Mouse (Mus musculus) CH12F3 (cell line): ENCODE measurements around the gene Dapk3.
"Not testable (repeated sequence)": the region's sequence is repeated elsewhere in the genome, so short reads cannot be mapped to it uniquely, and the experiment has no call there.

ENCODE experiments used
- in situ Hi-C: fragments of 300-500 bp; cut with MboI; formaldehyde crosslinking; loops from 2 replicates; pipeline ENCODE4 v1.14.3; 2020; ENCODE audit warnings: low sequenced_read_pairs

Dapk3 gene

DNA sequence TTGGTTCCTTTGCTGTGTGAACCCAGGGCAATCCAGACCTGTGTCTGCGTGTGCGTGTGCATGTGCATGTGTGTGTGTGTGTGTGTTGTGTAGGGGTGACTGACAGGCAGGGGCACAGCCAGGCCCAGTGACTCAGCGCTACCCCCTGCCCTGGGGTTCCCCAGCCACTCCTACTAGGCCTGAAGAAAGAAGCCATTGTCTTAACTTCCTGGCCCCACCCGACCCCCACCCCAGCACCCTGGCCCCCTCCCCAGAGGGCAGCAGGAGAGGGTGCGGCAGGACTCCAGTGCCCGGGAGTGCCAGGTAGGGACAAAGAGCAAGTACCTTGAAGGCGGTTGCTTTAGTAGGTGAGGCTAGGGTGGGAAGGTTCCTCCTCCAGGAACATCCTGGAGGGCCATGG, 37.0 kb upstream of the Dapk3 start:
- in situ Hi-C loops = no loop called here

DNA sequence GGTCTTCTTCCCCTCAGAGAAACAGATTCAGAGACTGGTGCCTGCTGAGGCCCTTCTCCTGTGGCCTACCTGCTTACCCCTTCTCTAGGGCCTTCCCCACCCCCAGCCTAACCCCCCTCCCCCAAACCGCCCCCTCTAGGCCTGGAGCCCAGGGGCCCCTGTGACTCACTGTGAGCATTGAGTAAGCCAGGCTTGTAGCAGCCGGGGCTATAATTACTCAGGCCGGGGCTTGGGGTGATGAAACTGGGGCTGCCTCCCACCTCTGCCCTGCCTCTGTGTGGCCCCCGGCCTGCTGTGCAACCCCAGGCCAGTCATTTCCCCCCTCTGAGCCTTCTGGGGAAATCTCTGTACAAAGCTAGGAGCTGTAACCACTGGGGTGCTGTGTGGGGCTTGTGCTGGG, 36.5 kb upstream of the Dapk3 start:
- in situ Hi-C loops = no loop called here

DNA sequence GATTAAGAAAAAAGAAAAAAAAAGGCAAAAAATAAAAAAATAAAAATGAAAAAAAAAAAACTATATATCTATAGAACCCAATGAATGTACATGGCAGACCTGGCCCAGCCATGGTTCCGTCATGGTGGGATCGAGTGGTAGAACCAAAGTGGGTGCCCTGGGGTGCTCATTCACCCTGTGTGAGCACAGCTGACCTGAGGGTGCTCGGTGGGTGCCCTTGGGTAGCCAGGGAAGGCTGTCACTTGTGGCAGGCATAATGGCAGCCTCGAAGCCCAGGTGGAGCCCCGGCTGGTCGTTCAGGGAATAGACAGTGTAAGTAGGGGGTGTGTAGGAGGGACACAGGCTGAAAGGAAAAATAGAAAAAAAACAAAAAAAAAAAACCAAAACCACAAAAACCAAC, 31.5 kb upstream of the Dapk3 start:
- in situ Hi-C loops = no loop called here

DNA sequence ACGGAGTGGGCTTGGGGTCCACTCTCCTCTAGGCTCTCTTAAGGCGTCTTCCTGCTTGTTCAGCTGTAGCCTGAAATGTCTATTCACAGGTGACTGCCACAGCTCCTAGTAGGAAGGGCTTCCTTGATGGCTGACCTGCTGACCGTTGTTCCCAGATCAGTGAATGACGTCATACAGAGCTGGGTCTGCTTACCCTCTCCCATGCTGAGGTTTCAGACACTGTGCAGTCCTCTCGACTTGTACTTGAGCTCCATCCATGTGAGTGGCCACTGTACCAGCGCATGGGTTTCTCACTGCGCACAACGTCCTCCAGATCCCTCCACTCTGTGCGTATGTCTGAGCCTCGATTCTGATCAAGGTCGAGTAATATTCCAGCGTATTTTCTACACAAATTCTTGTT, 30.2 kb upstream of the Dapk3 start:
- in situ Hi-C loops = no loop called here

DNA sequence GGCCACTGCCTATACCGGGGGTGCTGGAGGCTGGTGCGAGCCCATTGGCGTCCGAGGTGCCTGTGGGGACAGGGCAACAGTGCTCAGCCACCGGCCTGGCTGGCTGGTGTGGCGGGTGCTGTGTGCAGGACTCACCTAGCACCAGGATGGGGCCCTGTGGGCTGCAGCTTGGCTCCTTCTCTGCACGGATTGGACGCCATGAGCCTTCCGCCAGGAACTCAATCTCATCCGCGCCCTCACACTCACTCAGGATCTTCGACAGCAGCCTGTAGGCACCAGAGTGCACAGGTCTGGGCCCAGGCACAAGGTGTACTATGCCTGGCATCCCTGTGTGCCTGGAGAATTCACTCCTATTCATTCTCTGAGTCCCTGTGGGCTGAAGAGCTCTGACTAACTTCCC, 28.5 kb upstream of the Dapk3 start:
- in situ Hi-C loops = no loop called here

DNA sequence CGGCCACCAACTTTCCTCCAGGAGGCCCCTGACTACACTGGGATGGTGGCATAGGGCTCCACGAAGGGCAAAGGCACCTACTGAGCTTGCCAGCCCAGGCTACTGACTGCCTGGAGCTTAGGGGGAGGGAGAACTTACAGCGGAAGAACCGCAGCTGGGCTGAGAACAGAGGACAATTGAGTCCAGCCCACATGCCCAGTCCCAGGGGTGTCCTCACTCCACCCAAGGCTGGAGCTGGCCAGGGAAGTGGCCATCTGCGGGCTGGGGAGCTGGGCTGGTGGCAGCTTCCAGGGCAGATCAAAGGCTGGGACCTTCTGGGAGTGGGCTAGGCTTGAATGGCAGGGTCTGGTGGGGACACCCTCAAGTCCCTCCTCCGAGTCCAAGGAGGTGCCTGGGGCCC, 28.1 kb upstream of the Dapk3 start:
- in situ Hi-C loops = no loop called here

DNA sequence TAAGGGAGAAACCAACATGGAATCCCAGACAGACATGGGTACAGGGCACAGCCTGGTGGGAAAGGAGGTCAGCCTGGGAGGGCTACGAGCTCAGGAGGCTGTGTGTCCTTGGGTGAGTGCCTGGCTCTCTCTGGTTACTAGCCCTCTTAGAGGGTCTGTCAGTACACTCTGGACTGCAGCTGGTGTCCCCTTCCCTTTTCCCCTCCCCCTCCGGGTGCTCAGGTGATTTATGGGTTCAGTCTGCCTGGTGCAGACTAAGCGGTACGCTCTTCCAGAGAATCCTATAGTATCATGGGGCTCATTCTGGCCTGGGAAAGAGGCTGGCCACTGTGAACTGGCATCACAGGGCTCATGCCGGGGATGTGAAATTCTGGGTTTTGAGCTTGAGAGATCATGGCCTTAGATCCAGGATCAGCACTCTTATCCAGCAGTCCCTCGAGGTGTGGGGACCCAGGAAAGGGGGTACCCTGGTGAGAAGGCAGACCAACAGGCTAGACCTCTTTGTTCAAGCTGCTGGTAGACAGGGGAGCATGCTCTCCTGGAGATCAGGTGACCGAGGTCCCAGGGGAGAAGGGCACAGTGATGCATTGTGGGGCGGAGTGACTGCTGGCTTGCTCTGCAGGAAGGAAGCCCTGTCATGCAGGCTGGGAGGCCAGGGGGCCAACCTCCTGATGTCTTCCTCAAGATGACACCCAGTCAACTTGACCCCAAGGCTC, 21.0 kb upstream of the Dapk3 start:
- in situ Hi-C loops = no loop called here

DNA sequence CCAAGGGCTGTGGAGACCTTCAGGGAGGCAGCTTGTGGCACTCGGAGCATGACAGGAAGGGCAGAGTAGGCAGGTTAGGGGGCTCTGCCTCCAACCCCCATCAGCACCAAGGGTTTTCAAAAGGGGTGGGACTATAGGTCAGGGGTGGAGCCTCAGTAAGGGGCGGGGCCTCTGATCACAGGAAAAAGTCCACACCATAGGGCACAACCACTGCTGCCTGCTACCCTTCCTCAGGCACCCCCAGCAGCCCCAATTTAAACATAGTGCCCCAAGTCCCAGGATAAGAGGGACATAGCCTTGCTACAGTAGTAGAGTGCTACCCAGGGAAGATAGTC, 20.5 kb upstream of the Dapk3 start:
- in situ Hi-C loops = no loop called here

DNA sequence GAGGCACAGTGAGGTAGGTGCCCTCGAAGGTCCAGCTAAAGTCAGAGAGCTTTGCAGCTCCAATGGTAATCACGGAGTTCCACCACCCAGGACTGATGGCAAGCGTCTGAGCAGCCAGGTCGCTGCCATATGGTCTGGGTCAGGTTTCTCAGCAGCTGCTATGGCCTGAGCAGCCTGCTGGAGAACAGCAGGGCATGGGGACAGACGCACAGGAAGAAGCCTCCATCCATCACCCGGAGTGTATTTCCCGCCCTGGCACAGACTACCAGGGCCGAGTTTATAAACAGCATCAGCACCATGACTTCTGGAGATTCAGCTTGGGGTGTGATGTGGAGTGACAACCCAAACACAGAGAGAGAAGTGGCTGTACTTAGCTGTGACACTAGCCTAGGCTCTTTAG, 17.7 kb upstream of the Dapk3 start:
- in situ Hi-C loops = no loop called here

DNA sequence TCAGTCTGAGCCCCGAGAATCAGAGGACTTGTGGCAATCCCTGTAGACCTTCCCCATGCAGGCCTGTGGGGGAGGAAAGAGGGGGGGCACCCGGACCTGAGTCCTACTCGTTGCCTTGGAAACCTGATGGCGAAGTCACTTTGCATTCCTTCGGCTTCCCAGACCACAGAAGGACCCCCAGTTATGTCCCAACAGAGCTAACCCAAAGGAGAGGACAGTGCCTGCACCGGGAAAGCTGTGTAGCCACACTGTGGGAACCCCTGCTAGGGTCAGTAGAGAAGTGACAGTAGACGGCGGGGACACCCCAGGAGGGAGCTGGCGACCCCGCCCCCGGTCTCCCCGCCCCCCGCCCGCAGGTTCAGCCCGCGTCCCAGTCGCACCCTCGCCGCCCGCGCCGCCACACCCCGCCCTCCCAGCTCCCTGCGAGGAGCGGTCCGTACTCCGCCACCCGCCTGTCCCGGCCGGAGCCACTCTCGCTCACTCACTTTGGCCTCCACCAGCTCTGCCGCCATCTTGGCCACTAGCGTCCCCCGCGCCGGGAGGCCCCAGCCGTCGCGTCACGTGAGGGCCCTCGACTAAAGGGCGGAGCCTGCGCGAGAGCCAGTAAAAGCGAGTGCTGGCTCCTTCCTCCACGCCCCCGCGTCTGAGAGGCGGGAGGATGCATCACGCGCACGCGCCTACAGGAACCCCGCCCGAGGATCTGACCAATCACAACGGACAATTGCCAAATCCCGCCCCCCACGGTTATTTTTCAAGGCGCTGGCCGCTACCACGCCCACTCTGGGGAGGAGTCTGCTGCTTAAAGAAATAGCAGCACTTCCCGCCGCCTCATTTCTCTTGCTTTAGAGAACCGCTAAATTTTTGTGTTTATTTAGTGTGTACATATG, 15.4 kb upstream of the Dapk3 start, which contains the start of gene Pias4:
Gene Pias4, minus strand, starts transcription at position 724 of the 887 bp plus-strand sequence.
- in situ Hi-C loops = no loop called here

DNA sequence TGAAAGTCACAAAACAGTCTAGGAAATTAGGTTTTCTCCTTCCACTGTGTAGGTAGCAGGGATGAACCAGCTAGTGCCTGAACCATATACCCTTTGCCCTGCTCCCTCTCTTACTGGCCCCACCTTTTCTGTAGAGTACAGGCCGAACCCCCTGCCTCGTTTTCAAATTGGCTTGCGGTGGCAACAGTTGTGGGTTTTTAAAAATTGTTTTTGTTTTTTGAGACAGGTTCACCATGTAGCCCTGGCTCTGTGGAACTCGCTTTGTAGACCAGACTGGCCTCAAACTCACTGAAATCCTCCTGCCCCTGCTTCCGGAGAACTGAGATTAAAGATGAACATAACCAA, 14.7 kb upstream of the Dapk3 start:
- in situ Hi-C loops = no loop called here

DNA sequence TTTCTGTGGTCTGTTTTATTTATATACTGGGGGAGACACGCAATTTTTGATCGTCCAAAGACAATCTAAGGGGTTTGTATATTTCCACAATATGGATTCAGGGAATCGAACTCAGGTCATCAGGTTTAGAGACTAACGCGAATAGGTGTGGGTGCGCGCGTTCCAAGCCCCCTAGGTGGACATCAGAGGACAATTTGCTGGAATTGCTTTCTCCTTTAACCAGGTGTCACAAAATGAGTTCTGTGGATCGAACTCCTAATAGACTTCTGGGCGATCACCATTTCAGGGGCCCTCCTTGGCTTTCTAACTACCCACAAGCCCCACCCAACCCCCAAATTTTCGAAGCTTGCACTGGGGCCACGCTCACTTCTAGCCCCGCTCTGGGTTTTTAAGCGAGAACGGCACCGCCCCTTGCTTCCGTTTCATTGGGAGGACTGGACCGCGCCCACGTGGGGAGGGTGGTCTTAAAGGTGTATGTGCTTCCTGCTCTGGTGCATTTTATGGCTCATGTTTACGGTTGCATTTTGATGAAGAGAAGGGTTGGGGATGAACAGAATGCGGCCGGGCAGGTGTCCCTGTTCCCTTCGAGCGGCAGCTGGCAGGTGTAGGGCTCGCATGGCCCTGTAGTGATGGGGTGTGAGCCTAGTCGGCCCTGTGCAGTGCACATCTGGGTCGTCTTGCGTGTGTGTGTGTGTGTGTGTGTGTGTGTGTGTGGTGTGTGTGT, 14.1 kb upstream of the Dapk3 start:
- in situ Hi-C loops = no loop called here

DNA sequence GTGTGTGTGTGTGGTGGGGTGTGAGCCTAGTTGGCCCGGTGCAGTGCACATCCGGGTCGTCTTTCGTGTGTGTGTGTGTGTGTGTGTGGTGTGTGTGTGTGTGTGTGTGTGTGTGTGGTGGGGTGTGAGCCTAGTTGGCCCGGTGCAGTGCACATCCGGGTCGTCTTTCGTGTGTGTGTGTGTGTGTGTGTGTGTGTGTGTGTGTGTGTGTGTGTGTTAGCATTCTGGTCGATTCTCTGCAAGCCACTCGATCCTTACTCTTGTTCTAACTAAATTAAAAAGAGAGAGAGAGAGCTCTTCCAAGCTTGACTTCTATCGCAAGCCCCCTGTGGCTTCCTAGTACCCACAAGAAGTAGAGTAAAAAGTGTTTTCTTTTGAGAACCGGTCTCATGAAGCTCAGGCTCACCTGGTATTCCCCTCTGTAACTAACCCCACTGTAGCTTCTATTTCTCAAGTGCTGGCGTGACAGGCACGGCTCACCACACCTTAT, 13.3 kb upstream of the Dapk3 start:
- in situ Hi-C loops = not testable (repeated sequence)

DNA sequence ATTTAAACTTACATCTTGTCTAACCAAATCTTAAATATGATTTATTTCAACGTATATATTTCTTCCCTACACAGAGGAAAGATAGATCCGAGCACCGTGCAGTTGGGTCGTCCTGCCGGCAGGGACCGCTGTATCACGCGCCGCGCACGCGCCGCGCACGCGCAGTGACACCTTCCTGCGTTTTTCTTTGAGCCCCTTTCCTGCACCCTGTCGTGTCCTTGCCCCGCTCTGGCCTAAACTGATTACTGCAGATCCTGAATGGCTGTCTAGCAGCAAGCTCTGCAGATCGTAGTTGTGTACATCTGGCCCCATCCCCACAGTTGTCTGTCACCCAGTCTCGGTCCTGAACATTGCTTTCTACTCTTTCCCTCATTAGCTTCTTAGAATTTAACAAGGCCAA, 9.7 kb upstream of the Dapk3 start:
- in situ Hi-C loops = no loop called here

DNA sequence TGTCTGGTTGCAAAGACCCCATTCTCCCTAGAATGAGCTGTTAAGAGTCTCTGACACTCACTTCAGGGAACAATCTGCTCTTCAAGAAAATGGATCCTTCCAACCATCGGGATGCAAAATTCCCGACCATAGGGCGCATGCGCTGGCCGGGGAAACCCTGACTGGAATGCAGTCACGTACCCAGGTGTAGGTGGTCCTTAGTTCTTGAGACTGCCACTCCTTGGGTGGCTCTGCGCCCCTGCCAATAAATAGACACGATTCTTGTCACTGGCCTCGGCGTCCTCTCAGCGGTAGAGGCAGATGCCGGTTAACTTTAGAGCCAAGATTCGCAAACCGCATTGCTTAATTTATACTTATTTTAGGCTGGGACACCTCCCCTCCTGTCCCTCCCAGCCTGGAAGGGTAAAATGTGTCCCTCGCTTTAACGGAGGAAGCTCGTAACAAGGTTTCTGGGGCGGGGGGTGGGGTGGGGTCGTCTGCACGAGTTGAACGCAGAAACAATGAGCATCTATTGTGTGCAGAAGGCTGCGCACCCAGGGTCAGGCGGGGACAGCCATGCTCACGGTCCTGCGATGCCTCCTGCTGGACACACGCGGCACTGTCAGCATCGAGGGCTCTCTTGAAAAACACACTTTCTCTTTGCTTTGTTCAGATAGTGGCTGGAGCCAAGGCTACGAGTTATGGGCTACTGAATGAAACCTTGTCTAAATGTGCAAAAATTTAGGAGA, 8.0 kb upstream of the Dapk3 start:
- in situ Hi-C loops = no loop called here

DNA sequence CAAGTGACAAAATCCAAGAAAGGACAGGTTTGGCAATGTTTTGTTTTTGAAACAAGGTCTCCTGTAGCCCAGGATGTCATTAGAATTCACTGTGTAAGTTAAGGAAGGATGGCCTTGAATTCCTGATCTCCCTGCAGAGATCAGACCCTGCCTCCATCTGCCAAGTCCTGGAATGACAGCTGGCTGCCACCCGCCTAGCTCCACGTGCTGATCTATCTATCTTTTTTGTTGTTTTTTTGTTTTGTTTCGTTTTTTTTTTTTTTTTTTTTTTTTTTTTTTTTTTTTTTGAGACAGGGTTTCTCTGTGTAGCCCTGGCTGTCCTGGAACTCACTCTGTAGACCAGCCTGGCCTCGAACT, 7.5 kb upstream of the Dapk3 start:
- in situ Hi-C loops = not testable (repeated sequence)

DNA sequence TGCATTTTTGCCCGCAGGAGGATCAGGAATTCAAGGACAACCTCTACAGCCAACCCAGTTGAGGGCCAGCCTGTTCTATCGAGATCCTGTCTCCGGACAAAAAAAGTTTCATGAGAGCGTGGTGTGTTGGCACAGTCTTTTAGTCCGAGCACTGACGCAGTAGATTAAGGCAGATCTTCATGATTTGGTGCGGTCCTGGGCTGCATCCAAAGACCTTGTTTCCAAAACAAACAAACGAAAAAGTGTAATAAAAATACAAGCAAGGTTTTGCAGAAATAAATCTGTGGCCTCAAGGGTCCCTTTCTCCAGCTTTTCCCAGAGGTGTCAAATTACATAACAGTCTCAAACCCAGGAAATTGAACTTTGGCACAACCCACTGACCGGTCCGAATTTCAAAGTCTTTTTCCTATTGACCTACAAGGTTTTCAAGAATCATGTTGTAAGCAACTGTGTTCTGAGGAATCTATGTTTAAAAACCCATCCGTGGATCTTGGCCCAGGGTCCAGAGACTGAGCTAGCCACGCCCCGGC, 6.8 kb upstream of the Dapk3 start:
- in situ Hi-C loops = no loop called here

DNA sequence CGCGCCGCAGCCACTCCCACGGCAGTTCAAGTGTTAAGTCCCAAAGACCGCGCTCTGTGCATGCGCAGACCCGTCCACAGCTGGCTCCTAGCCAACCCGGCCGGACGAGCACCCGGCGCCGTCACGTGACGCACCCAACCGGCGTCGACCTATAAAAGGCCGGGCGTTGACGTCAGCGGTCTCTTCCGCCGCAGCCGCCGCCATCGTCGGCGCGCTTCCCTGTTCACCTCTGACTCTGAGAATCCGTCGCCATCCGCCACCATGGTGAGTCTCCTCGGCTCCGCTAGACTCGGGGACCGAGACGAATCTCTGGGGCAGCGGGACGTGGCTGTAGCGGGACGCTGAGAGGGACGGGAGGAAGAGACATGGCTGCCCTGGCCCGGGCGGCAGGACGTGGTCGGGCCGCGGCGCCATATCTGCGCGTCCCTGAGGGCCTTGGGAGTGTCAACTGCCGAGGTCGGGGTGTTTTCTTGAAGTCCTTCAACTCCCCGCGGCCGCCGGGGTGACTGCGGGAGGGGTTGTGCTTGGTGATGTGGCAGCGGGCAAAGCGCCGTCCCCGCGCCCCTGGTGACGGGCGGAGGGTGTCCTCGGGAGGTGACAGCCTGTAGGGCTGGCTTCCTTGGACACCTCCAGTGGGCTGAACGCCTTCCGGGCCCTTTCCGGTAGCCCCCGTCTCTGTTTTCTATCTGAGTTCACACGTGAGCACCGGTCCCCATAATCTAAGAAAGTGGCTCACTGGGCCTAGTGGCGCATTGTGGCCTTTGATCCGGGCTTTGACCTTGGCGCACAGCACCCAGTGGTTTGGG, 6.1 kb upstream of the Dapk3 start, which contains the start of gene Eef2:
Gene Eef2, plus strand, starts transcription at position 166 of the 806 bp plus-strand sequence.
- in situ Hi-C loops = no loop called here

DNA sequence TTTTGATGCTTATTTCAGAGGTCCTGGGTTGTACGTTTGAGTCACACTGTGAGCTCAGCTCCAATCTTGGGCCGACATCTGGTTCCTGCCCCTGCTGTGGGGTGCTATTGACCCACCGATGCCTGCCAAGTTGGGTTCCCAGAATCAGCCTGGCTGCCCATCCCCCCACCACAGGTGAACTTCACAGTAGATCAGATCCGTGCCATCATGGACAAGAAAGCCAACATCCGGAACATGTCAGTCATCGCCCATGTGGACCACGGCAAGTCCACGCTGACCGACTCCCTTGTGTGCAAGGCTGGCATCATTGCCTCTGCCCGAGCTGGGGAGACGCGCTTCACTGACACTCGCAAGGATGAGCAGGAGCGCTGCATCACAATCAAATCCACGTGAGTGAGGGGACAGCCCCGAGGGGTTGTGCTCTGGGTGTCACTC, 5.3 kb upstream of the Dapk3 start:
- in situ Hi-C loops = no loop called here
